ENCODE assay signal across 32 mouse cellular contexts in genomic region chr19:40988856-40989255, GRCm38 (mm10). TPM values are rescaled to one million over a fixed set of nuclear protein-coding genes. Genes with fewer than 3 reads are reported as not detected.
"Had no signal": no experiment of that assay in that cellular context is flagged by ENCODE, and none has a peak within 500 bp of the region (broad histone marks: within the 10 kb centered on the region; RNA-seq: fewer than 3 reads in every experiment).

No protein-coding gene starts in this region.

- H3K27me3 ChIP-seq: heart, embryonic 12.5 days; hindbrain, embryonic 12.5 days; intestine, embryonic 15.5 days; limb, embryonic 12.5 days had no signal

- H3K9ac ChIP-seq: heart, embryonic 12.5 days; hindbrain, embryonic 12.5 days; hindbrain, embryonic 14.5 days; intestine, embryonic 15.5 days; limb, embryonic 12.5 days; liver, embryonic 12.5 days; liver, embryonic 14.5 days had no signal

- DNase-seq: gastrocnemius, adult 2 months; gastrocnemius, postnatal 10 days; gastrocnemius, postnatal 25 days; heart, adult 2 months; heart, postnatal 10 days; heart, postnatal 4 days; kidney, adult 18-20 months; kidney, adult 8-10 months; kidney, postnatal 10 days; kidney, postnatal 25 days; kidney, postnatal 4 days; liver had no signal

- H3K27ac ChIP-seq: gastrocnemius, adult 2 months; heart, adult 2 months; hindbrain, embryonic 10.5 days; hindbrain, embryonic 12.5 days; hindbrain, embryonic 14.5 days; intestine, embryonic 15.5 days; layer of hippocampus, adult 2 months; left cerebral cortex, adult 2 months; limb, embryonic 10.5 days; limb, embryonic 12.5 days; liver, embryonic 12.5 days; liver, embryonic 14.5 days had no signal

- H3K36me3 ChIP-seq: heart, embryonic 12.5 days; hindbrain, embryonic 10.5 days; hindbrain, embryonic 12.5 days; intestine, embryonic 15.5 days; limb, embryonic 10.5 days; limb, embryonic 12.5 days; liver, embryonic 12.5 days had no signal

- ATAC-seq: hindbrain, embryonic 16.5 days; inflammation-experienced regulatory T-cells, adult 6 months; intestine, embryonic 15.5 days; intestine, postnatal 0 days; liver, embryonic 12.5 days had no signal

- H3K4me2 ChIP-seq: heart, embryonic 12.5 days; hindbrain, embryonic 12.5 days; hindbrain, embryonic 14.5 days; intestine, embryonic 15.5 days; limb, embryonic 12.5 days; liver, embryonic 12.5 days had no signal

- H3K4me1 ChIP-seq: heart, embryonic 12.5 days; hindbrain, embryonic 12.5 days; intestine, embryonic 15.5 days had no signal

- H3K9me3 ChIP-seq: heart, embryonic 12.5 days; hindbrain, embryonic 10.5 days; hindbrain, embryonic 12.5 days; intestine, embryonic 15.5 days; limb, embryonic 10.5 days; limb, embryonic 12.5 days; liver, embryonic 12.5 days had no signal

- H3K4me3 ChIP-seq: gastrocnemius, adult 2 months; heart, adult 2 months; heart, embryonic 12.5 days; hindbrain, embryonic 10.5 days; hindbrain, embryonic 12.5 days; intestine, embryonic 15.5 days; layer of hippocampus, adult 2 months; left cerebral cortex, adult 2 months; limb, embryonic 10.5 days; limb, embryonic 12.5 days; liver, embryonic 12.5 days had no signal

RNA-seq across cellular contexts. Expression of gene Dntt, which starts 40.2 kb away (rescaled TPM):
- total RNA-seq: gastrocnemius, adult 2 months; heart, adult 2 months; heart, postnatal 25 days; heart, postnatal 4 days; layer of hippocampus, adult 2 months; layer of hippocampus, postnatal 25 days; left cerebral cortex, adult 2 months; left cerebral cortex, postnatal 14 days; left cerebral cortex, postnatal 36 days had no signal
- polyA plus RNA-seq: heart, embryonic 12.5 days; heart, embryonic 14.5 days; hindbrain, embryonic 10.5 days; intestine, embryonic 15.5 days; intestine, postnatal 0 days; limb, embryonic 10.5 days; limb, embryonic 12.5 days; limb, embryonic 14.5 days had no signal
